Mouse (Mus musculus) stomach, postnatal 0 days (tissue): ENCODE measurements at regions not wholly inside any gene's neighbourhood (a gene's known extent, or its start where the extent isn't known, plus 50 kb on each side); places are given as distances from the start of the nearest gene placed in this dataset.

Experiments used
- CTCF ChIP-seq: IDR thresholded peaks from 2 replicates; pipeline ENCODE4 v1.5.1; 2016; ENCODE audit warnings: antibody characterized with exemption, low read depth, mild to moderate bottlenecking, moderate library complexity
- EP300 ChIP-seq: optimal IDR thresholded peaks from 2 replicates; pipeline ENCODE3; 2016; ENCODE audit warnings: antibody characterized with exemption

- no peak for TF ChIP-seq EP300
- TF ChIP-seq CTCF: no peak
These were observed 301.9 kb downstream of the Ptprc start for GRCm38 (mm10) chr1:137873628-137874027.
